Mouse (Mus musculus) kidney, adult 2 months (tissue): ENCODE results near the gene Ankrd39.

Experiments
- CTCF ChIP-seq: fragments of 200-500 bp; conservative IDR thresholded peaks from 2 replicates; pipeline ENCODE4 v1.5.1; 2011; ENCODE audit warnings: low read depth, mild to moderate bottlenecking, control low read depth, low read length, moderate library complexity, mixed read lengths; ENCODE audit not compliant: insufficient read depth, insufficient read length
- POLR2A ChIP-seq: fragments of 200-500 bp; IDR thresholded peaks from one replicate; pipeline ENCODE4 v1.6.1; 2011; ENCODE audit warnings: low read depth, low read length, control low read depth

- no peak for TF ChIP-seq CTCF
- no peak for TF ChIP-seq POLR2A
Observed at GRCm38 (mm10) chr1:36529875-36530274, 17.4 kb downstream of the Ankrd39 start.
